Mouse (Mus musculus): ENCODE results near the gene Gm4553.

DNA sequence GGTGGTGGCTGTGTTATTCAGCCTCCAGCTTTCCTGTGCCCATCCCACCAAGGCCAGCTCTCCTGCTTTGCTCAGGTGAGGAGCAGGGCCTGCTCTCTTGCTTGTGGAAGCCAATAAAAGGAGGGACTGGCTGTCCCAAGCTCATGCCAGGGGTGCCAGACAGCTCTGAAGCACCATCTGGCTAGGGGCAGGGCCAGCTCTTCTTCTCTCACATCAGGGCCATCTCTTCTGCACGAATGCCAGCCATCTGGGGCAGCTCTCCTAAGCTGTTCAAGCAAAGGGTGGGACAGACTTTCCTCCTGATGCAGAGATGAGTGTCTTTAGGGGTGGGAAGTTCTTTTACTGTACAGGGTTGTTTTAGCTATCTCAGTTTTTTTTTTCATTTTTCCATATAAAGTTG lies 15.5 kb upstream of the Gm4553 start:
- TF ChIP-seq CTCF (IDR thresholded peaks at IDR 0.05; ENCODE audit: low read depth, low read length), result no peak
- TF ChIP-seq POLR2A (IDR thresholded peaks at IDR 0.05; ENCODE audit: extremely low read depth, insufficient read depth, low read length), result no peak

Measured in liver, adult 2 months (tissue).